ENCODE assay signal across 8 mouse cellular contexts in the genomic region with DNA sequence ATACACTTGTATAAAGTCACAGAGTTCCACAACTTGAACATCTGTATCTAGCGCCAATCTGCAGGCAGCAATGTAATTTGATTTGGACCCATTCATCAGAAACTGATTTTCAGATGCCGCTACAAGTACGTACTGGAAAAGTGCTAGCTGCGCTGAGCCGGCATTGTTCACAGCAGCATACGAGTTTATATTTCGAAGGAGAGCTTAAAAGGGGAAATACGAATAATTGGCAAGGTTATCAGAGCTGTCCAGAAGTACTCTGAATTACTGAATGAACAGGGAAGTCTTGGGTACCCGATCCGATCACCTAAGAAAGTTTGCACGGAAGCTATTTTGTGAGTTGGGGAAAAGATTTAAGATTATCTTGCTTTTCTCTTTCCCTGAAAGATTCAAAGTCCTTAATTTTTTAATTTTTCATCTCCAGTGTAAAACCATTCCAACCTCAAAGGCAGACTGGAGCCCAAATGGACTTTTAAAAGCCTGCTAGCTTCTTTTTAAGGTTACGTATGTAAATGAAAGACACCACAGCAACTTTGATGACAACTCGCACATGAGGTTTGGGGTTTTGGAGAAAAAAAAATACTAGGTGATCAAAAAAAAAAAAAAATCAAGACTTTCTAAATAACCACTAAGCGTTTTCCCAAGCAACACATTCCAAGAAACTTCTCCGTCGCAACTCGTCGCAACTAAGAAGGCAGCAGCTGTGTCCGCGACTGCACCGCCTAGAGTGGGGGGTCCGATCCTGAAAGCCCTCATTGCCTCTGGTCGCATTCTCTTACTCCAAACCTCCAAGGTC. TPM values are rescaled to one million over a fixed set of nuclear protein-coding genes. Genes with fewer than 3 reads are reported as not detected.
DNase-seq lines count a peak whose midpoint lies in the region; ATAC-seq and TF ChIP-seq lines count a peak whose summit lies in the region.

No protein-coding gene starts in this region.

- peaks cover 9% of the 10 kb centered on the region for H3K4me1 ChIP-seq in kidney, adult 2 months (ENCODE audit: control insufficient read depth, insufficient read depth, low read length)
- peaks cover 7% of the 10 kb centered on the region for H3K4me1 ChIP-seq in heart, postnatal 0 days (ENCODE audit: control insufficient read depth, insufficient read depth)
- H3K4me1 ChIP-seq in midbrain, embryonic 10.5 days = peaks cover 31% of the 10 kb centered on the region

- H3K4me3 ChIP-seq in kidney, adult 2 months (ENCODE audit: insufficient read depth, low read depth, low read length) = peak overlapping the region; percentile 78
- peak overlapping the region; percentile 100 for H3K4me3 ChIP-seq in heart, postnatal 0 days (ENCODE audit: low read depth, low read length)
- peak overlapping the region; percentile 95 for H3K4me3 ChIP-seq in midbrain, embryonic 10.5 days

- DNase-seq in kidney, adult 2 months = no peak
- no peak for DNase-seq in kidney, postnatal 25 days
- DNase-seq in Muller cell, postnatal 12 days (ENCODE audit: inconsistent ontology term) = peak; percentile 27
- peak; percentile 15 for DNase-seq in heart, postnatal 0 days (ENCODE audit: low spot score)
- DNase-seq in midbrain, embryonic 10.5 days (ENCODE audit: low spot score) = no peak
- no peak for DNase-seq in urinary bladder, postnatal 10 days (ENCODE audit: low spot score)
- no peak for DNase-seq in gastrocnemius, adult 18-20 months (ENCODE audit: low spot score)
- no peak for DNase-seq in kidney, postnatal 14 days

- no peak for TF ChIP-seq CTCF in kidney, adult 2 months (conservative IDR thresholded peaks at IDR 0.05; ENCODE audit: insufficient read depth, insufficient read length, low read depth, low read length)
- no peak for TF ChIP-seq CTCF in heart, postnatal 0 days (IDR thresholded peaks at IDR 0.05; ENCODE audit: low read depth)

- TF ChIP-seq EP300 in heart, postnatal 0 days (IDR thresholded peaks at IDR 0.05; ENCODE audit: low read depth) = no peak

- peak overlapping the region; percentile 99 for H3K9ac ChIP-seq in heart, postnatal 0 days (replicated peaks; ENCODE audit: low read depth, low read length)

- no peak for ATAC-seq in heart, postnatal 0 days (ENCODE audit: insufficient read depth, low read depth)

- no peaks in the 10 kb centered on the region for H3K27me3 ChIP-seq in kidney, adult 2 months (replicated peaks; ENCODE audit: control insufficient read depth, insufficient read depth, low read length)
- no peaks in the 10 kb centered on the region for H3K27me3 ChIP-seq in heart, postnatal 0 days (ENCODE audit: control insufficient read depth, insufficient read depth, low read length)
- H3K27me3 ChIP-seq in midbrain, embryonic 10.5 days (ENCODE audit: low read depth, poor library complexity, severe bottlenecking) = peaks cover 22% of the 10 kb centered on the region

- no peak overlapping the region for H3K27ac ChIP-seq in kidney, adult 2 months (ENCODE audit: insufficient read depth, low read depth, low read length)
- H3K27ac ChIP-seq in heart, postnatal 0 days (ENCODE audit: low read depth) = 0 out of 2 replicates have a peak overlapping the region, but pooled peaks have one; percentile 100
- peak overlapping the region; percentile 95 for H3K27ac ChIP-seq in midbrain, embryonic 10.5 days (replicated peaks)

- peak overlapping the region; percentile 84 for H3K4me2 ChIP-seq in heart, postnatal 0 days (ENCODE audit: low read depth, low read length)

- no peak for TF ChIP-seq POLR2A in kidney, adult 2 months (IDR thresholded peaks at IDR 0.05; ENCODE audit: low read depth, low read length)

- no peaks in the 10 kb centered on the region for H3K36me3 ChIP-seq in kidney, adult 2 months (ENCODE audit: control insufficient read depth, insufficient read depth, low read length)
- no peaks in the 10 kb centered on the region for H3K36me3 ChIP-seq in heart, postnatal 0 days (replicated peaks; ENCODE audit: control insufficient read depth, insufficient read depth, low read length)
- H3K36me3 ChIP-seq in midbrain, embryonic 10.5 days = peaks cover 17% of the 10 kb centered on the region

- no peaks in the 10 kb centered on the region for H3K9me3 ChIP-seq in heart, postnatal 0 days (replicated peaks; ENCODE audit: control insufficient read depth, low read length)
- H3K9me3 ChIP-seq in midbrain, embryonic 10.5 days (replicated peaks) = no peaks in the 10 kb centered on the region

- 2% methylated on average over 23 of the region's 23 CpGs for WGBS in kidney, adult 2 months
- 3% methylated on average over 23 of the region's 23 CpGs for WGBS in heart, postnatal 0 days
- 22% methylated on average over 23 of the region's 23 CpGs for WGBS in midbrain, embryonic 10.5 days

RNA-seq across cellular contexts. Expression of gene Crebbp, which starts 1.4 kb away (rescaled TPM):
- polyA plus RNA-seq in kidney, adult 2 months (2012; rRNA removed) = 21.6 and 27.1 TPM in 2 replicates
- total RNA-seq in heart, postnatal 0 days (2014; rRNA removed; ENCODE audit: low replicate concordance) = 34.1 and 34.7 TPM in 2 replicates
- 15.6 and 15.9 TPM in 2 replicates for polyA plus RNA-seq in heart, postnatal 0 days (2015; fragmentation: Nextera tagmentation; extraction: Ambion mirVana)
- polyA plus RNA-seq in midbrain, embryonic 10.5 days (2016; fragmentation: Nextera tagmentation; extraction: Ambion mirVana) = 27.7 and 30.2 TPM in 2 replicates
- total RNA-seq in gastrocnemius, adult 18-20 months (2021) = 10 to 100 TPM; 35.2 to 37.9 TPM

Comparison
In these comparisons a context has a peak if more than half of its experiments do, and no peak if none do; other contexts are left out.
1. DNase-seq: peak in Muller cell, postnatal 12 days (single experiment) and heart, postnatal 0 days (single experiment); none in kidney, adult 2 months (single experiment), kidney, postnatal 25 days (0 of 2), midbrain, embryonic 10.5 days (single experiment), urinary bladder, postnatal 10 days (single experiment), gastrocnemius, adult 18-20 months (single experiment) and kidney, postnatal 14 days (single experiment).
2. Peak in every context shown above with its lines, with median percentiles within 50 percentile points of each other: H3K4me3 ChIP-seq.